Mouse (Mus musculus) heart, adult 9 months (tissue): ENCODE data around the gene Grk3.

Experiments
- DNase-seq, 2 experiments: peaks; one replicate each; pipeline ENCODE4 v3.0.0; 2022; ENCODE audit warnings: low spot score in 2 of 2

Gene Grk3

GRCm38 (mm10) chr5:113009183-113009820, 6.3 kb downstream of the Grk3 start:
- DNase-seq, result no peak

- no peak for DNase-seq
Observed at GRCm38 (mm10) chr5:113008496-113008895, 7.1 kb downstream of the Grk3 start.

- no peak for DNase-seq
Observed at GRCm38 (mm10) chr5:113006997-113007396, 8.6 kb downstream of the Grk3 start.

- no peak for DNase-seq
Observed at GRCm38 (mm10) chr5:113005941-113006391, 9.6 kb downstream of the Grk3 start.

- no peak for DNase-seq
Observed at GRCm38 (mm10) chr5:113002821-113003380, 12.7 kb downstream of the Grk3 start.

GRCm38 (mm10) chr5:112999227-112999626, 16.4 kb downstream of the Grk3 start:
- no peak for DNase-seq

- DNase-seq, result no peak
Observed at GRCm38 (mm10) chr5:112997516-112998186, 17.9 kb downstream of the Grk3 start.

- no peak for DNase-seq
Observed at GRCm38 (mm10) chr5:112991245-112991644, 24.3 kb downstream of the Grk3 start.

GRCm38 (mm10) chr5:112981931-112982330, 33.7 kb downstream of the Grk3 start:
- DNase-seq, result no peak

GRCm38 (mm10) chr5:112979710-112980109, 35.9 kb downstream of the Grk3 start:
- no peak for DNase-seq

GRCm38 (mm10) chr5:112979195-112979594, 36.4 kb downstream of the Grk3 start:
- DNase-seq, result no peak

GRCm38 (mm10) chr5:112977089-112977488, 38.5 kb downstream of the Grk3 start:
- no peak for DNase-seq

GRCm38 (mm10) chr5:112973596-112973995, 42.0 kb downstream of the Grk3 start:
- DNase-seq, result no peak

- no peak for DNase-seq
Observed at GRCm38 (mm10) chr5:112972297-112972696, 43.3 kb downstream of the Grk3 start.

- DNase-seq, result no peak
Observed at GRCm38 (mm10) chr5:112963495-112963894, 52.1 kb downstream of the Grk3 start.

- DNase-seq, result no peak
Observed at GRCm38 (mm10) chr5:112962166-112962565, 53.4 kb downstream of the Grk3 start.

GRCm38 (mm10) chr5:112960911-112961310, 54.7 kb downstream of the Grk3 start:
- no peak for DNase-seq

- no peak for DNase-seq
Observed at GRCm38 (mm10) chr5:112958293-112958692, 57.3 kb downstream of the Grk3 start.

GRCm38 (mm10) chr5:112956841-112957240, 58.8 kb downstream of the Grk3 start:
- peak; percentile 19 to 23 for DNase-seq

- no peak for DNase-seq
Observed at GRCm38 (mm10) chr5:112956368-112956767, 59.2 kb downstream of the Grk3 start.

GRCm38 (mm10) chr5:112950847-112951246, 64.7 kb downstream of the Grk3 start:
- no peak for DNase-seq

GRCm38 (mm10) chr5:112945925-112946324, 69.7 kb downstream of the Grk3 start:
- no peak for DNase-seq

GRCm38 (mm10) chr5:112942244-112942643, 73.3 kb downstream of the Grk3 start:
- no peak for DNase-seq
